Mouse (Mus musculus) heart, adult 2 months (tissue): ENCODE data around the gene Ciao1.

Source experiments
- CTCF ChIP-seq: fragments of 200-600 bp; IDR thresholded peaks from 2 replicates; pipeline ENCODE4 v1.8.1; 2022; ENCODE audit warnings: antibody characterized with exemption, mild to moderate bottlenecking, moderate library complexity
- EP300 ChIP-seq: fragments of 200-500 bp; IDR thresholded peaks from 2 replicates; pipeline ENCODE4 v1.6.1; 2011; ENCODE audit warnings: low read depth, low read length, control low read depth; ENCODE audit not compliant: insufficient read depth
- POLR2A ChIP-seq: fragments of 200-500 bp; IDR thresholded peaks from 2 replicates; pipeline ENCODE4 v1.6.1; 2011; ENCODE audit warnings: mild to moderate bottlenecking, low read depth, low read length, control low read depth; ENCODE audit not compliant: insufficient read depth

GRCm38 (mm10) chr2:127271042-127271515 lies 23.5 kb upstream of the Ciao1 start:
- no peak for TF ChIP-seq CTCF
- TF ChIP-seq EP300, result no peak
- no peak for TF ChIP-seq POLR2A
